Mouse (Mus musculus) frontal cortex, postnatal 36 days (tissue): ENCODE measurements around the gene Scaf1.
A peak's percentile ranks its signal among the peaks of the same experiment; 100 is the strongest.

Source experiments
- DNase-seq, 2 experiments: peaks; one replicate each; pipeline ENCODE4 v3.0.0; 2022; ENCODE audit warnings: low spot score in 2 of 2

Gene Scaf1

DNA sequence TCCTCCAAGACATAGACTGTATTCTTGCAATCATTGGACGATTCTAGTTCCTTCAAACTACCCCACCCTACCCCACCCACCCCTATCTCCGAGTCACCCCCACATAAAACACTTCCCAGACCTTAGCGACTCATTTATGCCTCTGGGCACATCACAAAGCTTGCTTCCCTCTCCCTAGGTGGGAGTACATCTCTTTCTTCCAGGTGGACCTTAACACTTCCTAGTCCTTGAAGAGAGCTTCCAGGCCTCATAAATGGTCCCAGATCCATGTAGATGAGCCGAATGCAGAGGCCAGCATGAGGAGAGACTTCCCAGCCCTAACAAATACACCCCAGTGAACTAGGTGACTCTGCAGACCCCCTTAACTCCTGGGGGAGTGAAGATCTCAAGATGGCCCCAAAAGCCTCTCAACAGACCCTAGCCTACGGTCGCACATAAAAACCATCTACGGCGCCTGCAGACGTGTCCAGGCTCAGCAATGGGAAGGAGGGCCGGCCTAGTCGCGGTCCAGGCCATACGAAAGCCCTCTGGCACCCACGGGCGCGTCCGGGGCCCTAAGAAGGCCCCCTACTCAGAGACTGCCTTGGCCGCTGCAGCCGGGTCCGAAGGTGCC lies 713 bp downstream of the Scaf1 start:
- no peak for DNase-seq

DNA sequence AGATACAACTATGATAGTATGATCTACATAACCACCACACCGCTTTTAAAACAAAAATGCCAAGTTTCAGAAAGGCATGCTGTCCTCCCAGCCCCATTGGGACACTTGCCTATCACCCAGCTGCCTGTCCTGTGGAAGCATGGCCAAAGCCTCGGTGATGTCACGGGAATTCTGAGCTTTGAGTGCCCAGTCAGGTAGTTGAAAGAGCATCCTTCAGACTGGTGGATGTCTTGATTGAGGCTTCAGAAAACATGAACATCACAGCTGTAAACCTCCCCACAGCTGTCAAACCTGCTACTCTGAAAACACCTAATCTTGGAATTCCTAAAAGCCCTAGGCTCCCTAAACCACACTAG lies 2.1 kb downstream of the Scaf1 start:
- DNase-seq = no peak

GRCm38 (mm10) chr7:45013366-45014095 lies 2.6 kb downstream of the Scaf1 start:
- DNase-seq = no peak

- DNase-seq = no peak
Measured at GRCm38 (mm10) chr7:45012824-45013223, 3.3 kb downstream of the Scaf1 start.

- DNase-seq = no peak
Measured at GRCm38 (mm10) chr7:45012011-45012410, 4.2 kb downstream of the Scaf1 start.

DNA sequence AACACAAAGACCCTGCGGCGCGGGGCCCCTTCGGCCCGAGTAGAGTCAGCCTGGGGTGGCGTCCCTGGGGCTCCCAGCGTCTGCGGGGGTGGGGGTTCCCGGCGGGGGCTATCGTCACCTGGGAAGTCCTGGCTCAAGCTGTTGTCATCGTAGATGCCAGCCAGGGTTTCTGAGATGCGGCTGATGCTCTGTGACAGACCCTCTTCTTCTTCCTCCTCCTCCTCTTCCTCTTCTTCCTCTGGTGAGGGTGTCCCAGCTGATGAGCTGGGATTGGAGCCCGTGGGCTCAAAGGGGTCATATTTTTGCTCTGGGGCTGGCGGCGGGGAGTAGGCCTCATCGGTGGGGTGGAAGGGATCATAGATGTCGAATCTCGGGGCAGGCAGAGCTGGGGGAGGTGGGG lies 7.8 kb downstream of the Scaf1 start:
- no peak for DNase-seq

- DNase-seq = no peak
Measured at GRCm38 (mm10) chr7:45007846-45008245, 8.3 kb downstream of the Scaf1 start.

GRCm38 (mm10) chr7:45007141-45007540 lies 9.0 kb downstream of the Scaf1 start:
- DNase-seq = no peak

DNA sequence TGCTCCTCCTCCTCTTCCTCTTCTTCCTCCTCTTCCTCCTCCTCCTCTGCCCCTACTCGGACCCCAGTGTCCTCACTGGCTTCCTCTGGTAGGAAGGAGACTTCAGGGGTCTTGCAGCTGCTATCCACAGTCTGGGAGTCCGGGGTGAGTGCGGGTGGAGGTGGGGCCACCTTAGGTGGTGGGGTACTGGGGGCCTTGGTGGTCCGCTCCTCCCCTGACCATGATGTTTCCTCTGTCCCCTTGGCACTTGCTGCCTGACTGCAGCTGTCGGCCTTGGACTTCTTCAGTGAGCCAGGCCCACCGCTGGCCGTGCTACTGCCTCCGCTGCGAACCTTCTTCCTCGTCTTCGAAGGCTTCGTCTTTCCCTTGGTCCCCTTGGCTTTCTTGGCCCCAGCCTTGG lies 9.7 kb downstream of the Scaf1 start:
- no peak for DNase-seq

- no peak for DNase-seq
Measured at GRCm38 (mm10) chr7:45005321-45005992, 10.7 kb downstream of the Scaf1 start.

DNA sequence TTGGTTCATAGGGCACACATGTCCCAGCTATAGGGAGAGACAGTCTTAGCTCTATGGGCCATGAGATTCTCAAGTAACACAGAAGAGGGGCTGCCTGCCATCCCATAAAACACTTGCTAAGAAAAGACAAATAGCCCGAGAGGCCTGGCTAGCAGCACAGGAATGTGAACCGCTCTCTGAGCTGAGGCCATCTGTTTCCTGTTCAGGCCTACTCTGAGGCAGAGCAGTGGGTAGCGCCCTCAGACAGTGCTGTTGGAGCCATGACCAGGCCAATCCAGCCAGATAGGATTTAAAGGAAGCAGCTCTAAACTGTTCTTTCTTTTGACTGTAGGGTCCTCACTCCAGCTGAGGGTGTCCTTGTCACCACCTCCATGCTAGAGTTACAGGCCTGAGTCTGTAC lies 11.6 kb downstream of the Scaf1 start:
- no peak for DNase-seq

GRCm38 (mm10) chr7:45002440-45002839 lies 13.7 kb downstream of the Scaf1 start:
- no peak for DNase-seq

GRCm38 (mm10) chr7:45000539-45001114 lies 15.5 kb downstream of the Scaf1 start:
- no peak for DNase-seq

- no peak for DNase-seq
Measured at GRCm38 (mm10) chr7:44999753-45000152, 16.4 kb downstream of the Scaf1 start.

DNA sequence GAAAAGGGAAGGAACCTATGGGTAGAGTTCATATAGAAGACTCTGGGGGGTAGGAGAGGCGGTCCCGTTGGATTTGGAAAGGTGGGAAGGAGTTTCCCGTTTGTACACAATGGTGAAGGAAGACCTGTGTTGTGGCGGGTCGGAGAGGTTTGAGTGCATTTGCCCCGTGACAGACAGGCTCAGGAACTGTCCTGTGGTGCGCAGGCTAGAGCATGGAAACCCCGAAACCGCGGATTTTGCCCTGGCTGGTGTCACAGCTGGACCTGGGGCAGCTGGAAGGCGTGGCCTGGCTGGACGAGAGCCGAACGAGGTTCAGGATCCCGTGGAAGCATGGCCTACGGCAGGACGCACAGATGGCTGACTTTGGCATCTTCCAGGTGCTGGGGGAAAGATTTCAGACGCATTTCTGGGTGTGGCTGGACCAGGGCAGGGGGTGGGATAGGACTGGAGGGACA lies 17.6 kb downstream of the Scaf1 start, which contains the start of gene Bcl2l12:
TSS of gene Bcl2l12 (minus strand) at position 212 of the 455 bp plus-strand sequence.
- DNase-seq = no peak

GRCm38 (mm10) chr7:44997940-44998428 lies 18.2 kb downstream of the Scaf1 start:
- DNase-seq = no peak

- peak; percentile 96 to 97 for DNase-seq
Measured at GRCm38 (mm10) chr7:44997231-44997939, 18.8 kb downstream of the Scaf1 start, which contains the start of gene Irf3. TSS of gene Irf3 (plus strand) at chr7:44997648.

DNA sequence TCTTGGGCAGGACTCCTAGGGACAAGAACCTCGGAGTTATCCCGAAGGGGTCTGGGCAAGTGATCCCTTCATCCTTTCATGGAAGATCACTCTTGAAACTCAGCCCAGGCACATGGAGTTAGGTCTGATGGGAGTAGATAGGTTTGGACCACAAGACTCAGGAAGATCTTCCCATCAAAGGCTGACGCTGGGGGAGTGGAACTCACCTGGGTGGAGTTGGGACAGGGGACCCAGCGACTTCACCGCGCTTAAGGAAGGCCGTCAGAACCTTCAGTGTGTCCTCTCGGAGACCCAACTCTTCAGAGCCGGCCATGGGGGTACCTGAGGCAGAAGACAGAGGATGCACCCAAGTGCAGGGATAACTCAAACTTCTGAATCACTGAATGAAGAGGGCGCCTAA lies 19.5 kb downstream of the Scaf1 start:
- DNase-seq = no peak

- DNase-seq = no peak
Measured at GRCm38 (mm10) chr7:44986879-44987718, 29.1 kb downstream of the Scaf1 start.

DNA sequence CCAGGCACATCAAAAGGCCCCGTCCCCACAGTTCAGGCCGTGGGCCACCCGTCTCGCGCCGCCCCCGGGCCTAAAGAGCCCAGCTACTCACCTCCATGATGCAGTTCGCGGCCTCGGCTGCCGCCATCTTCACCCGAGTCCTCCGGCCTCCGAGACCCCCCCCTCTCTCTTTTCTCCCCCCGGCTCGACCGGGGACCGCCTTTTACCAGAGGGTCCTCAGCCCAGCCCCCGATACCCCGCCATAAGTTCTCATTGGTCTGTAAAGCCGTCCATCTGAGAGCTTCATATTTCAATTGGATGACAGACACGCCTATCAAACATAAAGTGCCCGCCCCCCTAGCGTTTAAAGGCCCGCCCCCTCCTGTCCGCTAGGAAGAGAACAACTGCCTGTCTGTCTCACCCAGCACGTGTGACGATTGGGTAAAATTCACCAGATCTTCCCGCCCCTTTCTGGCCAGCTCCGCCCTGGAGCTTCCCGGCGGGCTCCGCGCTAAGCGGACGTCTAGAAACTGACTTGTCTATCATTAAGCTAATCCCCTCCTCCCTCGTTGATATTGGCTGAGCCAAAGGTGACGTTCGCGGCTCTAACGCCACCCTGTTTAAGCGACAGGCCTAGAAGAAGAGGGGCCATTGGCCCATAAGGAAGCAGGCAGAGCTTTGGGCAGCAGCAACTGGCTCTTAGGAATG lies 29.8 kb downstream of the Scaf1 start, which contains the start of gene Prmt1:
TSS of gene Prmt1 (minus strand) at position 377 of the 687 bp plus-strand sequence.
- peak; percentile 98 to 99 for DNase-seq
